Mouse (Mus musculus) CH12.LX (cell line): ENCODE data around the gene Adgrl1.

Experiments used
- EP300 ChIP-seq: IDR thresholded peaks from 2 replicates; pipeline ENCODE4 v1.6.1; 2011; ENCODE audit warnings: low read length, improper control_type of control experiment
- MAX ChIP-seq: IDR thresholded peaks from 2 replicates; pipeline ENCODE4 v1.6.1; 2011; ENCODE audit warnings: low read length, improper control_type of control experiment
- SMC3 ChIP-seq: IDR thresholded peaks from 2 replicates; pipeline ENCODE4 v1.6.1; 2011; ENCODE audit warnings: low read depth, low read length, improper control_type of control experiment

GRCm38 (mm10) chr8:83876838-83877223 lies 23.1 kb upstream of the Adgrl1 start:
- TF ChIP-seq EP300 (no peak), MAX (no peak), SMC3 (no peak)
